Mouse (Mus musculus) neural tube, embryonic 13.5 days (tissue): ENCODE measurements around the gene Ccl9. TPM values are rescaled to one million over a fixed set of nuclear protein-coding genes. Genes with fewer than 3 reads are reported as not detected.

Experiments
- ATAC-seq: fragments of 200-750 bp; cut with Nextera tagmentation; 2 replicates; pipeline ENCODE4 v1.8.0; 2017; ENCODE audit warnings: low read depth, mild to moderate bottlenecking, moderate TSS enrichment, moderate library complexity
- H3K27ac ChIP-seq: fragments of 300-500 bp; sonication (generic); replicated peaks from 2 replicates; pipeline ENCODE4 v1.5.1; 2015; ENCODE audit warnings: moderate library complexity, mild to moderate bottlenecking, inconsistent platforms
- H3K27me3 ChIP-seq: fragments of 300-500 bp; sonication (generic); 2 replicates; pipeline ENCODE4 v1.6.1; 2015; ENCODE audit warnings: mild to moderate bottlenecking, inconsistent platforms
- H3K36me3 ChIP-seq: fragments of 300-500 bp; sonication (generic); 2 replicates; pipeline ENCODE4 v1.6.1; 2015; ENCODE audit warnings: mild to moderate bottlenecking, inconsistent platforms
- H3K4me1 ChIP-seq: fragments of 300-500 bp; sonication (generic); replicated peaks from 2 replicates; pipeline ENCODE4 v1.6.1; 2015; ENCODE audit warnings: inconsistent platforms
- H3K4me2 ChIP-seq: fragments of 300-500 bp; sonication (generic); 2 replicates; pipeline ENCODE4 v1.6.1; 2015; ENCODE audit warnings: inconsistent platforms, mild to moderate bottlenecking, moderate library complexity
- H3K4me3 ChIP-seq: fragments of 300-500 bp; sonication (generic); 2 replicates; pipeline ENCODE4 v1.5.1; 2015; ENCODE audit warnings: mild to moderate bottlenecking, inconsistent platforms
- H3K9ac ChIP-seq: fragments of 300-500 bp; sonication (generic); 2 replicates; pipeline ENCODE4 v1.6.1; 2015; ENCODE audit warnings: moderate library complexity, mild to moderate bottlenecking, inconsistent platforms
- H3K9me3 ChIP-seq: fragments of 300-500 bp; sonication (generic); 2 replicates; pipeline ENCODE4 v1.6.1; 2016; ENCODE audit warnings: inconsistent platforms
- WGBS: fragments of 180-500 bp; shearing (Covaris S2); methylation state at CpG from one replicate; pipeline ENCODE4 v1.1.7; 2015; 5-methylcytosine and 5-hydroxymethylcytosine counted together
- polyA plus RNA-seq: library from polyadenylated mRNA; unstranded; fragments of >200 nt; fragmentation: Nextera tagmentation; extraction: Ambion mirVana; gene quantifications from 2 replicates; pipeline ENCODE4 v1.2.1, GENCODE M21; 2015

The Ccl9 gene
- polyA plus RNA-seq, 1 experiment from 2014 or later = 2.4 TPM

GRCm38 (mm10) chr11:83529024-83529423, 49.4 kb downstream of the Ccl9 start:
- H3K36me3 ChIP-seq = no peaks in the 10 kb centered on the region; the same call in 1 of the 2 replicates
- no peak overlapping the region for H3K9ac ChIP-seq
- H3K27ac ChIP-seq = no peak overlapping the region
- no peaks in the 10 kb centered on the region for H3K9me3 ChIP-seq
- H3K27me3 ChIP-seq = no peaks in the 10 kb centered on the region
- WGBS = 70% methylated on average over 12 of the region's 12 CpGs
- H3K4me1 ChIP-seq = no peaks in the 10 kb centered on the region
- ATAC-seq = no peak
- no peak overlapping the region for H3K4me2 ChIP-seq
- no peak overlapping the region for H3K4me3 ChIP-seq

Other genes with a start within 250 kb of the Ccl9 start
- 24.2 and 25.3 TPM in 2 replicates for gene Rasl10b, start 169.5 kb downstream of the Ccl9 start, polyA plus RNA-seq
- 0.07 and 0.29 TPM in 2 replicates for gene Gas2l2, start 149.2 kb downstream of the Ccl9 start, polyA plus RNA-seq
- gene 1700020L24Rik, start 141.0 kb downstream of the Ccl9 start, polyA plus RNA-seq = 0.36 TPM in 1 of 2 replicates, not detected in the other
- 3.5 and 4.6 TPM in 2 replicates for gene Mmp28, start 115.6 kb downstream of the Ccl9 start, polyA plus RNA-seq
- gene Taf15, start 105.5 kb downstream of the Ccl9 start, polyA plus RNA-seq = 10.8 and 11.8 TPM in 2 replicates
- gene Heatr9, start 56.5 kb downstream of the Ccl9 start, polyA plus RNA-seq = not detected in 2 replicates
- not detected in 2 replicates for gene Ccl5, start 48.1 kb downstream of the Ccl9 start, polyA plus RNA-seq
- 2.7 and 3.5 TPM in 2 replicates for gene Ccl6, start 14.5 kb upstream of the Ccl9 start, polyA plus RNA-seq
- gene Rpl9-ps1, start 67.0 kb upstream of the Ccl9 start, polyA plus RNA-seq = not detected in 2 replicates
- 2.0 and 3.0 TPM in 2 replicates for gene Ccl3, start 70.7 kb upstream of the Ccl9 start, polyA plus RNA-seq
- 0.65 and 1.9 TPM in 2 replicates for gene Ccl4, start 83.9 kb upstream of the Ccl9 start, polyA plus RNA-seq
- gene Wfdc17, start 125.4 kb upstream of the Ccl9 start, polyA plus RNA-seq = not detected in 2 replicates
- not detected in 2 replicates for gene Wfdc18, start 130.4 kb upstream of the Ccl9 start, polyA plus RNA-seq
- not detected in 2 replicates for gene Wfdc21, start 168.3 kb upstream of the Ccl9 start, polyA plus RNA-seq
- 32.7 and 35.5 TPM in 2 replicates for gene Heatr6, start 175.1 kb upstream of the Ccl9 start, polyA plus RNA-seq